Mouse (Mus musculus) neutrophil, adult 5-6 weeks (primary cell): ENCODE measurements around the gene 6330403K07Rik. TPM values are rescaled to one million over a fixed set of nuclear protein-coding genes. Genes with fewer than 3 reads are reported as not detected.

Experiments
- ATAC-seq: fragments of 151-379, 151-347 bp; 2 replicates; pipeline ENCODE4 v1.8.0; 2017; ENCODE audit warnings: mild to moderate bottlenecking, moderate TSS enrichment; ENCODE audit not compliant: insufficient number of reproducible peaks, poor library complexity, low FRiP score, severe bottlenecking; ENCODE audit errors: extremely low read depth
- total RNA-seq: library from RNA; stranded (forward); fragments of 200-1000 nt; gene quantifications from 2 replicates; pipeline ENCODE4 v1.2.3, GENCODE M21; 2017

6330403K07Rik gene
- total RNA-seq = not detected in 2 replicates

DNA sequence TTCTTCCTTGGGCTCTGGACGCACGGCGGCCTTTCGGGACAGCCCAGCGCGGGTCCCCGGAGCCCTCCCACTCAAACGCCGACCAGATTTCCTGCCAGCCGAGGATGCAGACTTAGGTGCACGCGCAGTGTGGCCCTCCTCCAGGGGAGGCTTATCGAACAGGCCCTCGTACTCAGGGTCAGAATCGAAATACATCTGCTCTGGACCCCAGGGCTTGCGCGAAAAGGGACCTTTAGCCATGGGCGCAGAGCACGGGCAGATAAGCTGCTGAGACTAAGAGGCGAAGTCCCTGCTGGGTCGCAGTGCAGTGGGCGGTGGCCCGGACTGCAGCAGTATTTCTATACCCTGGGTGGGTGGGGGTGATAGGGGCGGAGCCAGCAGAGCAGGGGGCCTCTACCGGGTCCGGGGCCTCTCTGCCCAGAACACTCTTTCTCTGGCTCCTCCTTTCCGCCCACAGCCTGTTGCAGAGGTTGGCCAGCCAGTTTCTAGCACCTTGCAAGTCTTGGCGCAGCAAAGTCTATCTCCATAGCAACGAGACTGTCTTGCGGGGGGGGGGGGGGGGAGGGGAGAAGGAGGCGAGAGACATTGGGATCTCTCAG lies at the start of gene 6330403K07Rik:
Gene 6330403K07Rik (minus strand): TSS at position 351 of the 599 bp plus-strand sequence.
- no peak for ATAC-seq

DNA sequence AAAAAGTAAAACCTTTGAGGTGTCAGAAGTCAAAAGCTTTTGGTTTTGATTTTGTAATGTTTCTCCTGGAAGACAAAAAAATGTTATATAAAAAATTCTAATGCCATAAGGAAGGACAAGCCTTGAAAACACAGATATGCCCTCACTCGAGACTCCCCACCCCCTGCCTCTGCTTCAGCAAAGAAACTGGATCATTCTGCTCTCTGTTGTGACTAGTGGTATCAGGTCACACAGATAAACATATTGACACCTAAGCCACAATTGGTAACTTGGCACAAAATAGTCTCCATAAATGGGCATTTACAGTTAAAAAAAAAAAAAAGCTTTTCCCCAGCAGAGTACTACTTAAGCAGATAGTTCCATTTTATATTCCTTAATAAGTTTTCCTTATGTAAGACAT lies 43.0 kb upstream of the 6330403K07Rik start:
- ATAC-seq = no peak

DNA sequence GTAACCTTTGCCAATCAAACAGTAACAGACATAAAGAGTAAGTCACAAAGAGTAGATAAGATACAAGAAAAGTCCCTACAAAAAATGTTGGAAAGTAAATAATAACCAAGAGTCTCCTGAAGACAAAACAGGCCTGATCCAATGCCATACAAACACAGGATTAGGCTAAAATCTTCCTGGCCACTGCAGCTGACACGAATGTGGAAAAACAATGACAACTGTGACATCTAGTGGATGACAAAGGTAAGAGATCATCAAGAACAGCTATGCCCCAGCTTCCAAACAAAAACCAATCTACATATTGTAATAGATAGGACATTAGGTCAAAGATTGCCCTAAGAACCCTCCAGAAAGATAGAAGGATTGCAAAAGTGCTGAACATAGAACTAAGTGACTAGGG lies 19.2 kb upstream of the 6330403K07Rik start:
- ATAC-seq = no peak

DNA sequence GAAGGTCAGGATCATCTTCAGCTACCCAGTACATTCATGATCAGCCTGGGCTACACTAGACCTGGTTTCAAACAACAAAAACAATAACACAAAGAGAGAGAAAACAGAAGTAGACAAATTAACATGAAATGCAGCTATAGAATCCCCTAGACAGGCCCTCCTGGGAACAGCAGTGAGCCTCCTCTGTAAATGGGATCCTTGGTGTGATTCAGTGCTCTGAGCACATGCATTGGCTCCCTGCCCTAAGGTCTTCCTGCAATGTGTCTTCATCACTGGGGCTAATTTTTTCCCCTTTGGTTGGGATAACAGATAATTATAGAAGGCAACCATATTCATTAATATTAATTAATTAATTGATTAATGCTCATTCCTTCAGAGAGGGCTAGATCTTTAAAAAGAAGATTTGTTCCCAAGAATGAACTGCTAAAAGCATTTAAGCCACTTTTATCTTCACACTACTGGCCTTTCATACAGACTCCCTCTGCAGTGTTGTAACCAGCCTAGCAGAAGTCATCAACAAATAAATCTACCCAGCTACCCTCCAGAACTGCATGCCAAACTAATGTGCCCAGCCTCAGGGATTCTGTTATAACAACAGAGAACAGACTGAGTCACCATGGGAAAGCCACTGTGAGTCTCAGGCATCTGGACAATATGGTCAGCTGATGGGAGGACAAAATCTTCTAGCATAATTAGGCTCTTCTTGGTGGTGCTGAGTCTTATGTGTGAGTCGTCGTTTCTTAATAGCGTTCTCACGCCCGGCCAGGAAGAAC lies 6.4 kb upstream of the 6330403K07Rik start:
- ATAC-seq = no peak

DNA sequence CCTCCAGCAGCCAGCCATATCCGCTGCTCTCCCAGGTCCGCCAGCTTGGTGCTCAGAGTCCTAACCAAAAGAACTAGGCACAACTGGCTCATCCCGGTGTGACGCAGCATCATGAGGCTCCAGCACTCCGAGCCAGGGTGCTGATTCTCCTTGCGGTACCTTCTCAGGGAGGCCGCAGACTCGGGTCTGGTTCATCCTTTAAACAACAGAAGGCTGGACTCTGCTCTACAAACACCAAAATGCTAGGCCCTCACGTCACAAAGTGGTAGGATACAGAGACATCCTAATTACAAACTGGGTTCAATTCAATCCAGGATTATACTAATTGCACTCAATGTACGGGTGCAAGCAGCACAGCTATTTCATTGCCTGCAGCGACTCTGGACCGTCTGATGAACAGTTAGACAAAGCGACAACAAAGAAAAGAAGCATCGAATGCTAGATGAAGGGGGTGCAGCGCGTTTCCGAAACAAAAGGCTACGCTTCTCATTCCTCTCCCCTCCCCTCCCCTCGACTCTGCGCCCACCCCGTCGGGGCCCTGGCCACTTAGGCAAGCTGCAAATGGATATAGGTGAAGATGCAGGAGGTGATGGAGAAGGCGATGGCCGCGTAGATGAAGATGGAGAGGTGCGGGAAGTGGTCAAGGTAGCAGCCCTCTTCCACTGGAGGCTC lies 686 bp downstream of the 6330403K07Rik start:
- no peak for ATAC-seq

DNA sequence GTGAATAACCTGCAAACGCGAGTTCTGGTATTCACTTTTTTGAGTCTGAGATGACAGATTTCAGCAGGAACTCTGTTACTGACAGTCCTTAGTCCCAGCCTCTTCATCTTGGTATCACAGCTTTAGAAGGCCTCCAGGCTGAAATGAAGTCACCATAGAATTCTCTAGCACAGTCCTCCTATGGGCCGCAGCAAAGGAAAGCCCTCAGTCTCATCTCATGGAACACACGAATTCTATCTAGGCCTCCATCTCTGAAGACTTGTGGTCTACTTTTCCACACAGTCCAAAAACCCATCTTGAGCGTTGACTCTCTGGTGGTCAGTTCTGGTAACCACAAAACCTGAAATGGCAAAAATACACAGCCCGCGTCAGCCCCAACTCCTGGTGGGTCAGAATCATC lies 1.2 kb downstream of the 6330403K07Rik start:
- no peak for ATAC-seq

DNA sequence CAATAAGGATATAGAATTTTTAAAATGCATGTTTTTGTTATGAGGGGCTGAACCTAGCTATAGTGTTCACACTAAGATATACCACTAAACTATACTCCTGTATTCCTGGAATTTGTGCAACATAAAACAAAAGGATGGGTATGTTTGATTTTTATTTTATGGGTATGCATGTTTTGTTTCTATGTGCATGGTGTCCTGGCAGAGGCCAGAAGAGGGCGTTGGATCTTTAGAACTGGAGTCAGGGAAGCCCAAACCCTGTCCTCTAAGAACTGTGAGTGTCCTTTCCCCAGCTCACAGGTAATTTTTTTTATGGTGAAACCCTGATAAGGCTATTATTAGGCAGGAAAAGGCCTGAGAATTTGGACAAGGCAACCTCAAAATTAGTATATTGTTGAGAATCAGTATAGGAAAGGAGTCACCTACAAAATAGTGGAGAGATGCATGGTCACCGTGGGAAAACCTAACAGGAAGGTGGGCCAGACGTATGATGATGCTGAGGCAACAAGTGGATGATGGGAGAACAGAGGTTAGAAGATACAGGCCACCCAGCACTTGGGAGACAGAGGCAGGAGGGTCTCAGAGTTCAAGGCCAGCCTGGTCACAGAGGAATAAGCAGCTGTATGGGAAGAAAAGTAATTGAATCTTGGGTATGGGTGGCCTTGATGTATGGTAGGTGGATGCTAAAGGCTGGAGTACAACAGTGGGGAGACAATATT lies 3.8 kb downstream of the 6330403K07Rik start:
- ATAC-seq = no peak

DNA sequence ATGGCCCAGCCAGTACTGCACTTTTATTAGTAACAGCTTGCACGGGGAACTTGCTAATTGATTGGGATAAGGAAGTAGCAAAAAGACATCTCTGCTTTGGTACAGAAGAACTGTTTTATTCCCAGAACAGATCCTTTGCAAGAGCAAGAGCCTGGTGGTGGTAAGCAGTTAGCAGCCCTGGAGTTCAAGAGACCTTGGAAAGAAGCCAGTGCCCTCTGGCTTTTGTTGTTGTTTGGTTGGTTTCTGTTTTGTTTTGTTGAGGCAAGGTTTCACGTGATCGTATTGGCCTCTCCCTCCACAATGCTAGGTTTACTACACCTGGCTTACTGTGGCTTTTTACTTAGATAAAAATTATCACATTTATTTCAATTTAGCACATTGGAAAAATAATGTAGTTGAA lies 5.0 kb downstream of the 6330403K07Rik start:
- no peak for ATAC-seq

DNA sequence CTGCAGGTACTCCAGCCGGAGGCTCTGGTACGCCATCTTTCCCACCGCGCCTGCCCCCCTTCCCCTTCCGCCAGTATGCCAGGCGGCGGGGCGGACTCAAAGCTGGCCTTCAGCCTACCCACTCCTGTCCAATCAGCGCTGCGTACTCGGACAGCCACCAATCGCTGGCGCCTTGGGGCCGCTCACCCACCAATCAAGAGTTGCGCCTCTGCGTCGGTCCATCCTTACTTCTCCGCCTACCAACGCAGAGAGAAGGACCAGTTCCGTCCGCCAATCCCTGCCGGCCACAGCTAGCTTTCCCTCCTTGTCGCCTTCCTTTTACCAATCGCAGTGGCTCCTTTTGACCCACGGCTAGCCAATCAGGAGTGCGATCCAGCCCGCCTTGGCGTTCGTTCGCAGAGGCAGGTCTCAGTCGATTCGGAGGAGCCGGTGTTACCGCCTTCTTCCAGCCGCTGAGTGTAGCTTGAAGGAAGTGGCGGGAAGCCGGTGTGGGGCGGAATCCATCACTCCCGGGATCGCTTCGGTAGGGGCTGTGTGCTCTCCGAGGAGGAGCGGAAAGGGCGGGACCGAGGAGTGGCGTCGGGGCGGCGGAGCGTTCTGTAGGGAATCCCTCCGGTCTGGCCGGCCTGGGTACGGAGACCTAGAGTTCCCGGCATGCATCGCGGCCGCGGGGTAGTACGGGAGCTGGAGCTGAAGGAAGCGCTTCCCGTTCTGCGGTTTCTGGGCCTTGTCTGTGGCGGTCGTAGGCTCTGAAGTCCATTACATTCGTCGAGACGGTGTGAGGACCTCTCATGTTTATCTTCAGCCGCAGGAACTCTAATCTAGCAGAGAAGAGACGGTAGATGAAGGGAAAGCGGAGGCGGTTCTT lies 13.9 kb downstream of the 6330403K07Rik start, which contains the start of the genes Mis12 and Derl2:
Gene Mis12 (plus strand): TSS at position 411 of the 868 bp plus-strand sequence.
Gene Derl2 (minus strand): TSS at position 641 of the 868 bp plus-strand sequence.
- ATAC-seq = peak; percentile 95

DNA sequence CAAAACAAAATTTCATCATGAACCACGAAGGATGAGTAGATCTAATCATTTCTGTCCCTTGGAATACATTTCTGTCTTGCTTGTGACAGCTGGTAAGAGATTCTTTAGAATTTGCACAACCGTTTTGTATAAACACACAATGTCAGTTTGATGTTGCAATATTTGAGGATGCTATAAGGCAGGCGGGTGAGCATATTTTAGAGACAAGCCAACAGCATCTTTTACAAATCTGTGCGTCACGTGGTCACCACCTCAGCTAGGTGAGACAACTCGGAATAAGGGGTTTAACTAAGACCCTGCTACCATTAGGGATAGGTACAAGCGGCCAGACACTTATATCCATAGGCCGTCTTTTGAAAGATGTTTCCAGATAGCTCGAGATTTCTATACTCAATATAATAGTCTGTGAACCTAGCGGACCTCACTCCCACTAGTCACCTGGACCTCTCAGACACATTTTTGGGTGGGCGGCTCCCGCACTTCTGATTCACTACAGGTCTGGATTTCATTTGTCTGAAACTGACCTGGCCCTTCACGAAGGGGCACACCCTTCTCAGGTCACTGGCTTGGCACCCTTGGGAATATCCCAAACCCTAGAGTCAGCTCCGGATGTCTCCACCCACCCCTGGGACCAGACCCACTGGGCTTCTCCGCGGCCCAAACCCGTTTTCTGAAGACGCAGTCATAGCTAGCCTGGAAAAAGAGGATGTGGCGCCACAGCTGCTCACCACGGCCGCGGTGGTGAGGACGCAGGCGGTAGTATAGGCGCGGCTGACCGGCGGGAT lies 14.7 kb downstream of the 6330403K07Rik start:
- no peak for ATAC-seq

DNA sequence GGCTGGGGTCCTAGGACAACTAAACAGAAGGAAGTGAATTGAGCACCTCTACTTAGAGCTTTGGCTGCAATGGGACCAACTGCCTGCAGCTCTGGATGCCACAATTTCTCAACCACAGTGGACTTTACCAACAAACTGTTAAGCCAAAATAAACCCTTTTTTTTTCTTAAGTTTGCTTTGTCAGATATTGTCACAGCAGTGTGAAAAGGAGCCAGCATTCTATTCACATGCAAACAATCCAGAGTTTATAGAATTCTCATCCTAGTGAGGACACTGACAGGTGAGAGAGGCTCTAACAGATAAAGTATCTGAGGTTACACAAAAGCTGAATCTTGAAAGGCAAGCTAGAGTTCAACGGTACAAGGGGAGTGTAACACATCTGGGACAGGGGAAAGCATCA lies 16.3 kb downstream of the 6330403K07Rik start:
- no peak for ATAC-seq

DNA sequence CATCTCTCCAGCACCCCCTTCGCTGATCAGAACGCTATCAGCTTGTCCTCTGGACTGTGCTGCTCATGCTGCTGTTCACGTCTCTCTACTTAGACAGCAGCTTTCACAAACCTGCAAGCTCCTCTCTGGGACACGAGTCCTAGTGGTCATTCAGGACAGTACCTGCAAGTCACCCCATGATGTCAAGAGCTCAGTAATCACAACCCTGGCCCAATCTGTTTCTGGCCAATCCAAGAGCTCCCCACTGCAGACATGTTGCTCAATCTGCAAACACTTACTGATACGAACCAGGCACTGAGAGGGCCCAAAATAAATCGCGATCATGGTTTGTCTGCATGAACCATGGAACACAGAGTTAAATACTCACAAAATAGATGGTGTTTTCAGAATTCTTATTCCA lies 20.6 kb downstream of the 6330403K07Rik start:
- ATAC-seq = no peak

DNA sequence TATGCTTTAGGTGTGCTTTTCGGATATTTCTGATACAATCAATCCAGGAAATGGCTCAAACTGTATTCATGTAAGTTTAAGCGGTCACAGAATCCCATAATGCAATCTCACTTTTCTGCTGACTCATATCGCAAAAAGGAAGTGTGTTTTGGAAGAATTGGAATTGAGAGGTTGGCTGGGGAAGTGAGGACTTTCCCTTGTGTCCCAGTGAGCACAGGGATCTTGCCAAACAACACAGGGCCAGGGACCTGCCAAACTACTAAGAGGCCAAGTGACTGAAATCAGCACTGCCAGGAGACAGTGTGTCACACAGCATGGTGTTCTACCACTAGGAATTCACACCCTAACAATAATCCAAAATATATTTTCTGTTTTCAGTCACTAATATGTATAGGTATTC lies 25.0 kb downstream of the 6330403K07Rik start:
- ATAC-seq = no peak

DNA sequence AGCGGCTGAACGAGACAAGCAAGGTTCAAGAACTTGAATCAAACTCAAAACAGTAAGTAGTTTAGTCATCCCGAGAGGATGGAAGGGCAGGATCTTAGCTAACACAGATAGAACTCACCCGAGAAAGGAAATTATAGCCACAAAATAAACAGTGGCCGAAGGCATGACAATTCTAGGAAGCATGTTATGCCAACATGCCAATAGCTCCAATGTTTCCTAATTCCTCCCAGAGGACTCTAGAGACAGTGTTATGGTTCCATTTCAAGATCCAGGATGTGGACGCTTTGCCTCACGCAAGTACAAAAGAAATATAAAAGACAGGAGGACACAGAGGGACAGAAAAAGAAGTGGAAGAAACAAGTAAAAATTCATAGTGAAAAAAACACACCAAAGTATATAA lies 25.5 kb downstream of the 6330403K07Rik start:
- no peak for ATAC-seq

DNA sequence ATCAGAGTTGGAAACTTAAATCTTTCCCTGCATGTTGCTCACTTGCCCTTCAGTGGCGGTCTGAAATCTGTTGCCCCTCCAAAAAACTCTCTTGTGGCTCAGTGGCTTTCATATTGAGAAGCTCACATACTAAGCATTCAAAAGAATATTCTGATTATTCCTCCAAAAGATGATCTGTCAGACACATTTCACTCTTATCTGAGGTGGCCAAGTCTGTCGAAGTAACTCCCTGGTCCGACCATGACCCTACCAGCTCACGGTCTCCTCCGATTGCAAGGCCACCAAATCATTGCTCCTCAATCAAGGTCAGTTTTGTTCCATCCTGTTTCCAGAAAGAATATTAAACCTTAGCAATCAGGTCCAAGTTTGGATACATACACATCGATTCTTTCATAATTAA lies 26.3 kb downstream of the 6330403K07Rik start:
- no peak for ATAC-seq

DNA sequence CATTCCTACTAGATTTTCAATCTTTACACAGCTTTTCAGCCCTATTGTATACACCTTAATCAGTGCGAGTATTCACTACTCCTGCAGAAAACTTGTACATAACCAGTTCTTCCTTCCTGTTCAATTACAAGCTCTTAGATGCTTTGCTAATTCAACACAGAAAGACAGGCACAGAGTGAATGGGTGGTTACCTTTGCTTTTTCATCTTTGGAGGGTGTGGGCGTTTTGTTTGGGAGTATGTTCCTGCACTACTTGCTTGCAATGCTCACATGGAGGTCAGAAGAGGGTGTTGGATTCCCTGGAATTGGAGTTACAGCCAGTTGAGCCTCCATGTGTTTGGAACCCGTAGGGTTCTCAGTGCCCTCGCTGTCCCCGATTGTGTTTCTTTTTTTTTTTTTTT lies 28.3 kb downstream of the 6330403K07Rik start:
- ATAC-seq = no peak

DNA sequence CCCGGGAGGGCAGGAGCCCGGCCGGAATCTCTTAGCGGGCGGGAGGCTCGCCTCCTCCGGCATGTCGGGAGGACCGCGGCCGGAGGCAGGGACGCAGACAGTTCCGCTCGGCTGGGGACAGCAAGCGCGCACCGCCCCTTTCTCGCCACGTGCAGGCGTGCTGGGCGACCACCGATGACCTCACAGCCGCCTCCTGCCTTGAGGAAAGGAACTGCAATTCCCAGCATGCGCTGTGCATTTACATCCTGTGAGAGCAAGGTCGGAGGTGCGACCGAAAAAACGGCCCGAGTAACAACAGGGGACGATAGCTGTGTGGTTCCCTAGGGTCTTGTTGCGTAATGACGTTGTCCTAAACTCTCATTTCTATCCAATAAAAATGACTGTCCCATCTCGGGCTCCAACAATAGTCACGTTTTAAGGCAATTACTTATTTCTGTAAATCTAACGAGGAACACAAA lies 29.0 kb downstream of the 6330403K07Rik start, which contains the start of gene Dhx33:
Gene Dhx33 (minus strand): TSS at position 122 of the 458 bp plus-strand sequence.
- ATAC-seq = peak; percentile 99
